Mouse (Mus musculus) macrophage (primary cell): ENCODE measurements around the gene Tspan11. TPM values are rescaled to one million over a fixed set of nuclear protein-coding genes. Genes with fewer than 3 reads are reported as not detected.

Experiments
- H3K27ac ChIP-seq: fragments of 350-480 bp; formaldehyde crosslinking; 2 replicates; pipeline ENCODE4 v1.9.0; 2021
- H3K36me3 ChIP-seq: fragments of 350-480 bp; formaldehyde crosslinking; 2 replicates; pipeline ENCODE4 v1.9.0; 2021; ENCODE audit errors: inconsistent target
- H3K4me3 ChIP-seq: fragments of 350-480 bp; formaldehyde crosslinking; 2 replicates; pipeline ENCODE4 v1.9.0; 2021; ENCODE audit errors: inconsistent target
- H3K79me2 ChIP-seq: fragments of 350-480 bp; formaldehyde crosslinking; 2 replicates; pipeline ENCODE4 v1.9.0; 2021; ENCODE audit errors: inconsistent target
- whole genome bisulfite sequencing: methylation state at CpG from one replicate; pipeline ENCODE4 v1.1.7; 2026; ENCODE audit warnings: inconsistent platforms; ENCODE audit not compliant: missing documents; 5-methylcytosine and 5-hydroxymethylcytosine counted together
- polyA plus RNA-seq: library from polyadenylated mRNA; stranded (reverse); fragments of 250-400 nt; gene quantifications from 3 replicates; pipeline ENCODE4 v1.2.4, GENCODE M21; 2018; ENCODE audit warnings: inconsistent platforms

The Tspan11 gene
- polyA plus RNA-seq, 1 experiment from 2014 or later, result not detected

DNA sequence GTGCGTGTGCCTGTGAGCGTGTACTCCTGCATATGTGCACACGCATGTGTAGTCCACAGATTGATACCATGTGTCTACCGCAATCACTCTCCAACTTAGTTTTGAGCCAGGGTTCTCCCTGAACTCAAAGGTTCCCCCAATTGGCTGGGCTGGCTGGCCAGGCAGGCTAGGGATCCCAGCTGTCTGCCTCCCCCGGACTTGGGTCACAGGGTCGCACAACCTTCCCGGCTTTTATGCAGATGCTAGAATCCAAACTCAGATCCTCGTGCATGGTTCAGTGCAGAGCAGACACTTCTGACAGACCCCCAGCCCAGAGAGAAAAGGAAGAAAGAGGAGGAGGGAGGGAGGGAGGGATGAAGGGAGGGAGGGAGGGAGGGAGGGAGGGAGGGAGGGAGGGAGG, 18.8 kb upstream of the Tspan11 start:
- 87% methylated on average over 8 of the region's 8 CpGs for WGBS
- H3K79me2 ChIP-seq, result no peaks in the 10 kb centered on the region
- H3K36me3 ChIP-seq, result no peaks in the 10 kb centered on the region

DNA sequence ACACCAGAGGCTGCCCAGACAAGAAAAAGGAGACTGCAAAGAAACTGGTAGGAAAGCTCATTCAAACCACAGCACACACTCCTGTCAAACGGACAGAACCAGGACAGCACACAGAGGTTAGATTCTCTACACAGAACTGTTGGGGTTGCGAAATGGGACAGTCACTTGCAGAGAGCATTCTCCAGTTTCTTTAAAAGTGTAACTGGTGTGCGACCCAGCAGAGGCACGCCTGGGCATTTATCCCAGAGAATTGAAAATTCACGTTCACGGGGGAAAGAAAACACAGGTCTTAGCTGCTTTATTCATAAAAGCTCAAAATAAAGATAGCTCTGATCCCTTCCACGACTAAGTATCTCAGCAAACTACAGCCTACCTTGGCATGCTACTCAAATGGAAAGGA, 18.3 kb upstream of the Tspan11 start:
- no peaks in the 10 kb centered on the region for H3K79me2 ChIP-seq
- WGBS, result 87% methylated on average over 7 of the region's 7 CpGs
- no peaks in the 10 kb centered on the region for H3K36me3 ChIP-seq
- H3K27ac ChIP-seq, result no peak overlapping the region
- no peak overlapping the region for H3K4me3 ChIP-seq

More for the DNA sequence above, 18.8 kb upstream of the Tspan11 start:
- Histone ChIP-seq H3K4me3 (no peak overlapping the region), H3K27ac (no peak overlapping the region)

- Histone ChIP-seq H3K79me2 (no peaks in the 10 kb centered on the region), H3K27ac (no peak overlapping the region), H3K36me3 (no peaks in the 10 kb centered on the region), H3K4me3 (no peak overlapping the region)
- WGBS, result 81% methylated on average over 12 of the region's 12 CpGs
Observed at GRCm38 (mm10) chr6:127870345-127871324, 16.8 kb upstream of the Tspan11 start.

DNA sequence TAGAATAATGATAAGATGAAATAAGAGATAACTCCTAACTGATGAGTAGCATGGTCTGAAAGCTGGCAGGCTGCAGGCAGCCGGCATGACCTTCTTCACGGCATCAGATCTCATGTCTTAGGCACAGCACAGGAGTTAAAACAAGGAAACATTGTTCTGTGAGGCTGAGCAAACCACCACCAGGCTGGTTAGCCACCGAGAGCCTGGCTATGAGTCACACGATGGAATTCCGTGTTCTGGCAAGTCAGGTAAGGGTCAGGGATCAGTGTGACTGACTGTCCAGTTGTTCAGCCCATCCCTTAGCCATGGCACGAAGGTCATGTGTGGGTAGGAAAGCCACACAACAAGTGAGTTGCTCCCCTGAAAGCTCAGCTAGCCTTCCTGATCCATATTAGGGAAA, 16.0 kb upstream of the Tspan11 start:
- Histone ChIP-seq H3K36me3 (no peaks in the 10 kb centered on the region), H3K27ac (no peak overlapping the region), H3K79me2 (no peaks in the 10 kb centered on the region), H3K4me3 (no peak overlapping the region)
- WGBS, result 92% methylated on average over 6 of the region's 6 CpGs

DNA sequence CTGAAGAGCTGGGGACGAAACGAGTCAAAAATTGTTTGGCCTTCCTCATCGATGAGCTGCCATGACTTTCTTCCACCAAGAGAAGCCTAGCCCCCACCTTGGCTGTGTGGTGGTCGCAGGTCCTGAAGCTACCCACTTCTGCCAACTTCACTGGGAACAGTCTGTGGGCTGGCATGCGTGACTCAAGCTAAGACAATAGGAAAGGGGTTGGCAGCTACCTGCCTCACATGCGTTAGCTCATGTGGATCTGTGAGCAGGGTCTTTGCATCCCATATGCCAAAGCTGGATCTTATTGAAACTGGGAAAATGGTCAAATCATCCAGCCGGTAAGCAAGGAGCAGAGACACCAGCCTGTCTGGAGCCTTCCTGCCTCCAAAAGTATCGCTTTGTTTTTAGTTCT, 14.8 kb upstream of the Tspan11 start:
- no peaks in the 10 kb centered on the region for H3K79me2 ChIP-seq
- H3K27ac ChIP-seq, result no peak overlapping the region
- H3K4me3 ChIP-seq, result no peak overlapping the region
- 92% methylated on average over 8 of the region's 8 CpGs for WGBS
- no peaks in the 10 kb centered on the region for H3K36me3 ChIP-seq

GRCm38 (mm10) chr6:127875883-127876282, 11.5 kb upstream of the Tspan11 start:
- WGBS, result 72% methylated on average over 11 of the region's 11 CpGs
- Histone ChIP-seq H3K36me3 (no peaks in the 10 kb centered on the region), H3K27ac (no peak overlapping the region), H3K79me2 (no peaks in the 10 kb centered on the region), H3K4me3 (no peak overlapping the region)

- Histone ChIP-seq H3K36me3 (no peaks in the 10 kb centered on the region), H3K27ac (no peak overlapping the region), H3K4me3 (no peak overlapping the region), H3K79me2 (no peaks in the 10 kb centered on the region)
- whole genome bisulfite sequencing, result 92% methylated on average over 9 of the region's 9 CpGs
Observed at GRCm38 (mm10) chr6:127876436-127876835, 11.0 kb upstream of the Tspan11 start.

- Histone ChIP-seq H3K27ac (no peak overlapping the region), H3K79me2 (no peaks in the 10 kb centered on the region), H3K4me3 (no peak overlapping the region), H3K36me3 (no peaks in the 10 kb centered on the region)
- WGBS, result 90% methylated on average over 12 of the region's 12 CpGs
Observed at GRCm38 (mm10) chr6:127877026-127877425, 10.4 kb upstream of the Tspan11 start.

DNA sequence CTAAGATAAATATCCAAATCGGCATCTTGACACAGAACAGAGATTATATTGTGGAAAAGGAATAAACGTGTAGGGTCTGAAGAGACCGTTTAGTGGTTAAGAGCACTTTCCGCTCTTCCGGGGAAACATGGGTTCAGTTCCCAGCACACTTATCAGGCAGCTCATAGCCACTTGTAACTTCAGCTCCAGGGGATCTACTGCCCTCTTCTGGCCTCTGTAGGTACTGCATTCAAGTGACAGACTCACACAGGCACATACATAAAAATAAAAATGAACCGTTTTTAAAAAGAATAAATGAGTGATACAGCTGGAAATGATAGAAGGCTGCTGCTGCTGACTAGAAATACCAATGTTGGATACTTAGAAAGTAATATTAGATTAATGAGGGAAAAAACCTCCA, 7.9 kb upstream of the Tspan11 start:
- Histone ChIP-seq H3K27ac (no peak overlapping the region), H3K4me3 (no peak overlapping the region), H3K79me2 (no peaks in the 10 kb centered on the region), H3K36me3 (no peaks in the 10 kb centered on the region)
- 93% methylated on average over 6 of the region's 6 CpGs for WGBS

- 13% methylated on average over 6 of the region's 7 CpGs for WGBS
- H3K4me3 ChIP-seq, result no peak overlapping the region
- H3K27ac ChIP-seq, result no peak overlapping the region
- H3K36me3 ChIP-seq, result no peaks in the 10 kb centered on the region
- no peaks in the 10 kb centered on the region for H3K79me2 ChIP-seq
Observed at GRCm38 (mm10) chr6:127886916-127887315, 473 bp upstream of the Tspan11 start.

GRCm38 (mm10) chr6:127888581-127888980, 1.2 kb downstream of the Tspan11 start:
- Histone ChIP-seq H3K4me3 (no peak overlapping the region), H3K27ac (no peak overlapping the region)
- 83% methylated on average over 3 of the region's 3 CpGs for WGBS

GRCm38 (mm10) chr6:127893611-127894010, 6.2 kb downstream of the Tspan11 start:
- Histone ChIP-seq H3K27ac (no peak overlapping the region), H3K79me2 (no peaks in the 10 kb centered on the region), H3K4me3 (no peak overlapping the region), H3K36me3 (no peaks in the 10 kb centered on the region)
- WGBS, result 46% methylated on average over 6 of the region's 6 CpGs

More at GRCm38 (mm10) chr6:127888581-127888980, 1.2 kb downstream of the Tspan11 start:
- H3K36me3 ChIP-seq, result no peaks in the 10 kb centered on the region
- no peaks in the 10 kb centered on the region for H3K79me2 ChIP-seq

DNA sequence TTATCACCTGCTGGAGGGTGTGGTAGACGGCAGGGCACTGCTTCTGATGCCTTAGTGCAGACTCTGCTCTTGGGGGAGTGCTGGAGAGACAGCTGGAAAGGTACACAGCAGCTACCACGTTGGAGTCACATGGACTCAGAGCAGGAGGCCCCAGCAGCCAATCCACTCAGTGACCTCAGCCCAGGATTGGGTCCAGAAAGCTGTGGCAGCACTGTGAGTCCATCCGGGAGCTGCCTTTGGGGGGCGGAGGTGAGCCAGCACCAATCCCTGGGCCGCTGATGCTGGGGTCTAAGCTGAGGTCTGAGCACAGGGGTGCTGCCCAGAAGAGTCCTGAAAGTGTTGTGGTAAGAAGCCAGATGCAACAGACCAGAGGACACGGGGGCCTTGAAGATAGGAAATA, 7.6 kb downstream of the Tspan11 start:
- Histone ChIP-seq H3K4me3 (no peak overlapping the region), H3K36me3 (no peaks in the 10 kb centered on the region), H3K79me2 (no peaks in the 10 kb centered on the region), H3K27ac (no peak overlapping the region)
- 28% methylated on average over 6 of the region's 6 CpGs for WGBS

DNA sequence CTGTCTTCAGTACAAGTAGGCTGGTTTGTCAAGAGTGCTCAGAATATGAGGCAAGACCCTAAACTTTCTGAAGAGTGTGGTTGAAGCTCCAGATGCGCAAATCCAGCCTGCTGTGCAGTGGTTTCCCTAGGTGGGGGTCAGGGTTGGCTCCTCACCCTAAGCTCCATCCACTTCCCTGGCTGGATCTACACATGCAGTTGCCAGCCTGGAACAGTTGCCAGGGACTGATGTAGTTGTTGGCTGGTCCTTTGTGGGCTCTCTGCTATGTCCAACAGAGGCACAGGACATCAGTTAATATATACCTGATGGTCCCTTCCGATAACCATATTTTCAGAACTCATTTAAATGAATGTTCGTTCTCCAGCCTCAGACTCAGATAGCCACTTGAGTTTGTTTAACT, 9.0 kb downstream of the Tspan11 start:
- Histone ChIP-seq H3K27ac (no peak overlapping the region), H3K79me2 (no peaks in the 10 kb centered on the region), H3K4me3 (no peak overlapping the region), H3K36me3 (no peaks in the 10 kb centered on the region)
- WGBS, result 91% methylated on average over 3 of the region's 3 CpGs

GRCm38 (mm10) chr6:127897342-127897741, 10.0 kb downstream of the Tspan11 start:
- WGBS, result 98% methylated on average over 3 of the region's 3 CpGs
- H3K4me3 ChIP-seq, result no peak overlapping the region

More at GRCm38 (mm10) chr6:127897342-127897741, 10.0 kb downstream of the Tspan11 start:
- Histone ChIP-seq H3K79me2 (no peaks in the 10 kb centered on the region), H3K36me3 (no peaks in the 10 kb centered on the region), H3K27ac (no peak overlapping the region)
